Mouse (Mus musculus) layer of hippocampus, postnatal 14 days (tissue): Measurements from ENCODE around the gene Atxn7. TPM values are rescaled to one million over a fixed set of nuclear protein-coding genes. Genes with fewer than 3 reads are reported as not detected.
"Not testable (repeated sequence)": the region's sequence is repeated elsewhere in the genome, so short reads cannot be mapped to it uniquely, and the experiment has no call there.

Experiments used
- DNase-seq, 2 experiments: peaks; one replicate each; pipeline ENCODE4 v3.0.0; 2021 to 2022; ENCODE audit warnings: low spot score in 2 of 2, mixed read lengths in 1 of 2
- total RNA-seq, 2 experiments: library from RNA; stranded (reverse); gene quantifications; 2 replicates each; pipeline ENCODE4 v1.2.3; 2021

Atxn7 gene
- total RNA-seq, 2 experiments from 2014 or later: 19.1 to 20.0 TPM

DNA sequence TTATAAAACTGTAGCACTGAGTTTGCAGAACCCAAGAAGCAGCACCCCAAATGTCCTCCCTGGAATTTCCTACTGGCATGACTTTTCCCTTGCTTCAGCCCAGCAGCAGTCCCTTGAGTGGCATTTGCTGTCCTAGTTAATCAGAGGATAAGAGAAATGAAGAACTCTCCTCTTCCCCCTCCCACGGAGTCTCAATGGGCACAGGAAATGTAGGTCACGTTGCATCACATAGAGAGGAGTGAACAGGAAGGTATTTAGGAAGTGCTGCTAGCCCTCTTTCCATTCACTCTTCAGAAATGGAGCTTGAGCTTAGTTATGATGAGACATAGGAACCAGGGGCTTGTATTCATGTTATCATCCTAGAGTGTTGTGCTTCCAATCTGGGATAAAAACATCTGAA is 20.0 kb downstream of the Atxn7 start:
- DNase-seq: no peak

- no peak for DNase-seq
Measured at GRCm38 (mm10) chr14:13982174-13982573, 20.9 kb downstream of the Atxn7 start.

- DNase-seq: no peak
Measured at GRCm38 (mm10) chr14:13988397-13988796, 27.2 kb downstream of the Atxn7 start.

GRCm38 (mm10) chr14:13990741-13991140 is 29.5 kb downstream of the Atxn7 start:
- no peak for DNase-seq

DNA sequence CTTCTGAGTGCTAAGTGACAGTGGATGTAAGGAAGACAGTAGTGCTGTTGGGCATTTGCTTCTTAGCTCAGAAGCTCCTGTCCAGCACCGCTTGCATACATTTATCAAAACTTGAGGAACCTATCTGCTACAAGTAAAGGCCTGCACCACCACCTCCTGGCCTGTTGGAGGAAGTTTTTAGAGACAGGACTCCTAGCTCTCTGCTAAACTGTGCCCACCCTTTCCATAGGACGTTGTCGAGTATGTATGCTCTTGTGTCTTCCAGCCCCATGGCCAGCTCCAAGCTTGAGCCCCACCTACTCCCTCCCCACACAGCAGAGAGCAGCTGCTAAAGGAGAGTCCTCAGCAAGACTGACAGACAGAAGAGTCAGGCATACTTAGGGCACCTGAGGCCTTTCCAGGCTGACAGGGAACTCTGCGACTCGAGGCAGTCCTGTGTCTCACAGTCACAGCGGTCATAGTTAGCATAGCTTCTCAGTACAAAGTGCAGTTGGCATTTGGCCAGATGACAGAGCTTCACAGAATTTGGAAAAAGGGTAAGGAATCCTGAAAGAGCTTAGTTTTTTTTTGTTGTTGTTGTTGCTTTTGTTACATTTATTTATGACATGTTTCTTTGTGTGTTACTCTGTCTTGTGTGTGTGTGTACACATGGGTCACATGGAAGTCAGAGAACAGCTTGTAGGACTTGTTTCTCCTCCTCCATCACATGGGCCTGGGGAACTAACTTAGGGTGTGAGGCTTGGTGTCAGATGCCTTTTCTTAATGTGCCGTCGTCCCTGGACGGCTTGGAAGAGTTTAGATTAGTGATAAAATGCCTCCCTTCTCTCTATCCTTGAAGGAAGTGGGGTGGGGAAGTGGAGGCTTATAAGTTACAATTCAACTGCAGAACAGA is 34.2 kb downstream of the Atxn7 start:
- no peak for DNase-seq

DNA sequence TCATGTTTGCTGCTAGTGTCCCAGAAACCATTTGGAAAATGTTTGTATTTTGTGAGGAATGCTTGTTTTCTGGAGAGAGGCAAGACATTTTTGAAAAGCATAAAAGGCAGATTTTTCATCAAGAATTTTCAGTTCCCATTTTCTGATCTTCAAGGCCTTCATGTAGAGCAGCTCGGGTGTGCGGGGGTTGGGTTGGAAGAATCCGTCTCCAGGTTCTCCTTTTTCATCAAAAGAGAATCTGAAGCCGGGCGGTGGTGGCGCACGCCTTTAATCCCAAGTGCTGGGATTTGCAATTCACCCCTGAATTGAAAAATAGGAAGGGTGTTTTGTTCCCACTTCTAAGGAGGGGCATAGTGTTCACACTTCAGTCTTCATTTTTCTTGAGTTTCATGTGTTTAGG is 41.5 kb downstream of the Atxn7 start:
- no peak for DNase-seq

GRCm38 (mm10) chr14:14009712-14010111 is 48.5 kb downstream of the Atxn7 start:
- no peak for DNase-seq

DNA sequence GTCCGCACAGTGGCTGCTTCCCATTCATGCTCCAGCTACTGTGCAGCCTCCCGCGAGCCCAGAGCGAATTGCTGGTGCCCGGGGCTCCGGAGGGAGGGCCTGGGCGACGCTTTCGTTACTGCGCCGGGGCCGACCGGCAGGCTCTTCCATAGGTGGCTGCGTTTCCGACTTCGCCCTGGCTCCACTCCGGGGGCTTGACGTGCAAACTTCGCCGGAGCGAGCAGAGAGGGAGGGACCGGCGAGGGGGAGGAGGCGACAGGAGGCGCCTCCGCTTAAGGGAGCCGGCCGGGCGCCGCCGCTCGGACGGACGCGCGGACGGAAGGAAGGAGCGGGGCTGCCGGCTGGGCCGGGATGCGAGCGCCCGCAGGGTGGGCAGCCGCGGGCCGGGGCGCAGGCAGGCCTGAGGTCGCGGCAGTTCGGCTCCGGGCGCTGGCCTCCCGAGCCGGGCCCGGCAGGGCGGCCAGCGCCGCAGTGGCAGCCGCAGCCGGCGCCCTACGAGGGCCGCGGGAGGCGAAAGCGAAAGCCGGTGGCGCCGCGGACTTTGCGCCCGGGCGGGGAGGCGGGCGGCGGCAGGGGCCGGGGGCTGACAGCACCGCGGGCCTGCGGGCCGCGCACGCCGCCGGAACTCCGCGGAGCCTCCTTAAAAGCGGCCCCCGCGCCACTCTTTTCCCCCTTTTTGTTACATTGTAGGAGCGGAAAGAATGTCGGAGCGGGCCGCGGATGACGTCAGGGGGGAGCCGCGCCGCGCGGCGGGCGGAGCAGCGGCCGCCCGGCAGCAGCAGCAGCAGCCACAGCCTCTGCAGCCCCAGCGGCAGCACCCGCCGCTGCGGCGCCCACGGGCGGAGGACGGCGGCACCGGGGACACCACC is 51.4 kb downstream of the Atxn7 start:
- peak; percentile 78 to 85 for DNase-seq

GRCm38 (mm10) chr14:14013252-14013711 is 52.0 kb downstream of the Atxn7 start:
- DNase-seq: peak in 1 of 2 experiments; percentile 14

DNA sequence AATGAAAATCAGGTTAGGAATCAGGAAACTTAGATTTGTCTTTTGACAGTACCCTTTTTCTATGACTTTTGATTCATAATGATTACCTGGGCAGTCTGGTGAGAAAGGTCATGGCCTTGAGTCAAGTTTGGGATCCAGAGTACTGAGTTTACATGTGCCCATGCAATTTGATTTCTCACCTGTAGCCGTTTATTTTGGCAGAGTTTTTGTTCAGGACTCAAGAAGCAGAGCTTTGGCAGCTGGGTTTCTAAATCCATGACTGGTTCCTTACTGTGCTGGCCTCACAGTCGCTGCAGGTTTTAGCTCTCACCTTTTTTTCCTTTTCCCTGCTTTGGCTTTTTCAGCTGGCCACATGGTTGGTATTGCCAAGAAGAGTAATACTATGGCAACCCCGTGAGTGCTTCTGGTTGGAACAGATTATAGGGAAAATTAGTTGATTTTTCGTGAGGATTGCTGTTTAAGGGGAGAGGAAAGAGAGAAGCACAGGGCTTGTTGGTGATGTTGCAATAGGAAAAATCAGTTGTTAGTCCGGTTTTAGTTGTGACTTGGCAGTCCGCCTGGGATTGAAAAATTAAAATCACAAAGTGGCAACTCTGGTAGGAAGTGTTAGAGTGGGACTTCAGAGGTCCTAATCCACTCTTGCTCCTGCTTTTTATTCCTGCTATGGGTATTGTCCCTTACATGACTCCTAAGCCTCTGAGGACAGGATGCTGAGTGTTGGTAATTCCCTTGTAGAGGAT is 53.6 kb downstream of the Atxn7 start:
- no peak for DNase-seq

DNA sequence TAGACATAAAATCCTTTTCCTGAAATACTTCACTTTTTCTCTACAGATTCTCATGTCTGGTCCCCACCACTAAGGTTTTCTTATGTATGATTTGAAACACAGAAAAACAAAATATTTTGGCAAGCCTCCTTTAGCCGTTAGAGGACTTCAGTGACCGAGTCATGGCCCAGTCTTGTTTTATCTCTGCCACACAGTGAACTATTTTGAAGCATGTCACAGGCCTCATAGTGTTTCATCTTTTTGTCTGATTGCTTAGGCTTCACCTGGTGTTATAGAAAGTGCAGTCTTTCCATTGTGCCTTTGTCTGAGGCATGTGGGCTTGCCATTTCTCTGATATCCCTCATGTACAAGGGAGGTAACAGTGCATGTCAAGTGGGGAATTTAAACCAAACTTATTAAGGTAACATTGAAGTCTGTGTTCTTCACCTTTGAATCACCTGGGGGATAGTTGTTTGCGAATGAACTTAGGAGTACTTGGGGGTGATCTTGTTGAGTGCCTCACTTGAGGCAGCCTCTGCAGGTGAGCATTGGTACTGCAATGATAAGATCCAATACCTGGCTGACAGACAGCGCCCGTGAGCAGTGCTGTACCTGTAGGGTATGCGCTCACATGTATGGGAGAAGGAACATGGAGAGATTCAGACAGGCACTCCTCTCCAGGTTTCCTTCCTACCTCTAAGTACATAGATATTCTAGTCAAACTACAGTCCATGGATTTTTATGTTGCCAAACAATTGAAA is 58.1 kb downstream of the Atxn7 start:
- DNase-seq: no peak

DNA sequence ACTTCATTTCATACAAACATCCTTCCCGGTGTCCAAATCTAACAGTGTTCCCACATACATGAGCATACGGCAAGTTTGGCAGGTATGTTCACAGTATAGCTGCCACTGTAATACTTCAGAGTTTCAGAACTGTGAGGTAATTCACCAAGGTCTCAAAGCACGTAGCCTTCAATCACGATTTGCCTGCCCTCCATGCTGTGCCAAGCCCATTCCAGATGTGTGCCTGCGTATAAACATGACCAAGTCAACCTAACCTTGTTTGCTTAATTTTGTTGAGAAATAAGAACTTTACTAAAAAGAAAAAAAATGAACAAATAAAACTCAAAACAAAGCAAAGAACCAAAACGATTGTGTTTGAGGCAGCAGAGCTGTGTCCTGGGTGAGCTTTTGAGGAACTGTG is 60.0 kb downstream of the Atxn7 start:
- DNase-seq: no peak

- DNase-seq: no peak
Measured at GRCm38 (mm10) chr14:14025870-14026269, 64.6 kb downstream of the Atxn7 start.

DNA sequence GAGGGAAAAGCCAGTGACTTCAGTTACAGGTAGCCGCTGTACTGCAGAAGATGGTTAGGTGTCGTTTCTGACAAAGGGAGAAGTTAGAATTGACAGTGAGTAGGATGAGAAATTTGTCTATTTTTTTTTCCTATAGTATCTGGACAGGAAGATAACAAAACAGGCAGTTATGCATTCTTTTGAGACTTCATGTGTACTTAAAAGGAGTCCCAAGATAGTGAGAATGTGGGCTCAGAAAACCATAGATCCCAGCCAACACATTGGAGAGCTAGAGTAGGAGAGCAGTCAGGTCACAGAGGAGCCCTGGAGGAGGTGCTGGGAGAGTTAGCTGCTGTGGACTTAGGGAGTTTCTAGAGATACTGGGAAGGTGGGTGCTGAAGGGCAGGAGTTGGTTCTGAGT is 69.4 kb downstream of the Atxn7 start:
- no peak for DNase-seq

GRCm38 (mm10) chr14:14032842-14033241 is 71.6 kb downstream of the Atxn7 start:
- no peak for DNase-seq

DNA sequence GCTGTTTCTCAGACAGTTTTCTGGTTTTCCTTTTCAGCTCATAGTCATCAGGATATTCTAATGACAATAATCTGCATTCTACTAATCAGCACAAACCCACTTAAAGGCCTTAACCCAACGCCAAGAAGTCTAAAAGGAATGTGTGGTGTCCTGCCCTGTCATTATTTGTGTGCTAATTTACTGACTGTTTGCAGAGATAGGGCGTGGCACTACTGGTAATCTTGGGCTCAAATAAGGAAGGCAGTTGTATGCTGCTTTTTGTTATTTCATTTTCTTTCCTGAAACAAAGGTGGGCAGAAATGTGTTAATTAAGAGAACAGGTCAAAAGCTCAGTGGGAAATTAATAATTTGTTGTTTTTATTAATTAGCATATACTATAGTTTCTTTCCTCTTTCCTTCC is 75.1 kb downstream of the Atxn7 start:
- DNase-seq: no peak

DNA sequence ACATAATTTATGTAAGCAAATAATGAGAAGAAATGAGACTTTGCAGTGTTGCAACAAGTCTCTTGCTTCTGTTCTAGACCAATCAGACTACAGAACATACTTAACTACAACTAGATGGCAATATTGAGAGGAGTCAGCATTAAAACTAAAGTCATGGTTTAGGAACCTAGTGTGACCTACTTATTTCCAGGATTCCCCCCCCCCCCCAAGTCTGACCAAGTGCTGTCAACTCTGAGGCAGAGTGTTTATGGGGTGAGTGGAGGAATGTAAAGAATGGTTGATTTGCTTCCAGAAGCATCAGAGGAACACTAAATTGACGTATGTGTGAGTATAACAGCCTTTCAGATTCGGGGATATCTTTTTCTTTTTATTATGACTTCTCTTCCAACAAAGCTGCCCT is 77.0 kb downstream of the Atxn7 start:
- DNase-seq: no peak

DNA sequence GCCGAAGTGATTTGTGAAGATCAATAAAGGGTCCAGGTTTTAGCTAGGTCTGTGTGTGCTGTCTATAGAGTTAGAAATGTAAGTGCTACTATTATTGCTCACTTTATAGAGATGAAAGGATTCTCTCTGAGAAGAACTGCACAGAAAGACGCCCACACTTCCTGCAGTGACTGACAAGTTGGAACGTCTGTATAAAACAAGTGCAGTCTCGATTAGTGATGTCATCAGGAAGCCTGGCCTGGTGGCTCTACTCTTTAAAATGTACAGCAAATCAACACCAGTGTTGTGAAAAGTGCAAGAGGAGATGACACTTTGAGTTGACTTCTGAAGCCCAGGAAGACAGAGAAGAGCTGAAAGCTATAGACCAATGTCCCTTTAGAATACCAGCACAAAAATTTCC is 81.1 kb downstream of the Atxn7 start:
- DNase-seq: no peak

DNA sequence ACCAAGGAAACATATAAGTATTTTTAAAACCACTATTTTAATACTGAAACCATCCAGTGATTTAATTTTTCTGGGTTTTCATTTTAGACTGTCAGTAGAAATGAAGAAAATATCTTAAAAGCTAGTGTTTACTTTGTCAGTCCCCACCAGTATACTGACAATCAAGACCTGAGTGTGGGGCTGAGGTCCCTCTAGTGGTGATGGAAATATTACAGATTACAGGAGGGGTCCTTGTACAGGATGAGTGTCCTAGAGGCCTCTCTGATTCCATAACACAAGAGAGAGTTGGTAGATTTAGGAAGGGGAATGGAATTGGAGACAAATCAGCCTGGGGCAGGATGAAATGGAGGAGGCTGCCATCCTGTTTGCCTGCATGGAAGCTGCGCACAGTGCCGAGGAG is 93.1 kb downstream of the Atxn7 start:
- peak in 1 of 2 experiments; percentile 65 for DNase-seq

GRCm38 (mm10) chr14:14059606-14060005 is 98.4 kb downstream of the Atxn7 start:
- DNase-seq: not testable (repeated sequence)
